Mouse (Mus musculus) bone marrow, adult 2 months (tissue): ENCODE data around the gene Ppil6.

Experiments
- CTCF ChIP-seq: fragments of 200-500 bp; IDR thresholded peaks from 2 replicates; pipeline ENCODE4 v1.5.1; 2011; ENCODE audit warnings: low read length, control low read depth; ENCODE audit not compliant: control insufficient read depth, insufficient read depth
- POLR2A ChIP-seq: fragments of 200-500 bp; IDR thresholded peaks from 2 replicates; pipeline ENCODE4 v1.6.1; 2011; ENCODE audit warnings: low read depth, mild to moderate bottlenecking, control low read depth, low read length, borderline replicate concordance; ENCODE audit not compliant: control insufficient read depth

GRCm38 (mm10) chr10:41459990-41460389 lies 30.2 kb upstream of the Ppil6 start:
- TF ChIP-seq CTCF (no peak), POLR2A (no peak)
